Mouse (Mus musculus) lung, postnatal 0 days (tissue): ENCODE measurements at regions not wholly inside any gene's neighbourhood (a gene's known extent, or its start where the extent isn't known, plus 50 kb on each side); places are given as distances from the start of the nearest gene placed in this dataset.
A peak's percentile ranks its signal among the peaks of the same experiment; 100 is the strongest.

ENCODE experiments used
- ATAC-seq: fragments of 200-750 bp; cut with Nextera tagmentation; 2 replicates; pipeline ENCODE4 v1.8.0; 2017; ENCODE audit warnings: moderate library complexity
- DNase-seq: peaks from one replicate; pipeline ENCODE4 v3.0.0-alpha.2; 2016; ENCODE audit warnings: low spot score
- H3K27ac ChIP-seq: fragments of 300-500 bp; sonication (generic); 2 replicates; pipeline ENCODE4 v1.5.1; 2014; ENCODE audit warnings: antibody characterized with exemption, mild to moderate bottlenecking, low read length, mixed read lengths
- H3K27me3 ChIP-seq: fragments of 300-500 bp; sonication (generic); replicated peaks from 2 replicates; pipeline ENCODE4 v1.6.1; 2014; ENCODE audit warnings: low read length, mixed read lengths; ENCODE audit not compliant: insufficient read depth
- H3K36me3 ChIP-seq: fragments of 300-500 bp; sonication (generic); 2 replicates; pipeline ENCODE4 v1.6.1; 2014; ENCODE audit warnings: low read length, mixed read lengths; ENCODE audit not compliant: insufficient read depth
- H3K4me1 ChIP-seq: fragments of 300-500 bp; sonication (generic); 2 replicates; pipeline ENCODE4 v1.6.1; 2014; ENCODE audit warnings: antibody characterized with exemption, low read depth, low read length, mixed read lengths; ENCODE audit not compliant: insufficient read depth
- H3K4me2 ChIP-seq: fragments of 300-500 bp; sonication (generic); replicated peaks from 2 replicates; pipeline ENCODE4 v1.6.1; 2014; ENCODE audit warnings: low read depth, mild to moderate bottlenecking, low read length, moderate library complexity, mixed read lengths
- H3K4me3 ChIP-seq: fragments of 300-500 bp; sonication (generic); 2 replicates; pipeline ENCODE4 v1.5.1; 2014; ENCODE audit warnings: low read depth, low read length
- H3K9ac ChIP-seq: fragments of 300-500 bp; sonication (generic); replicated peaks from 2 replicates; pipeline ENCODE4 v1.6.1; 2014; ENCODE audit warnings: low read depth, mild to moderate bottlenecking
- H3K9me3 ChIP-seq: fragments of 300-500 bp; sonication (generic); 2 replicates; pipeline ENCODE4 v1.6.1; 2016; ENCODE audit warnings: low read length, mixed read lengths
- CTCF ChIP-seq: IDR thresholded peaks from 2 replicates; pipeline ENCODE4 v1.5.1; 2016; ENCODE audit warnings: antibody characterized with exemption, mild to moderate bottlenecking
- EP300 ChIP-seq: IDR thresholded peaks from 2 replicates; pipeline ENCODE4 v1.6.1; 2016; ENCODE audit warnings: antibody characterized with exemption, mild to moderate bottlenecking, control low read depth
- WGBS: fragments of 180-500 bp; shearing (Covaris S2); extraction: QIAGEN DNeasy Blood & Tissue Kit; methylation state at CpG from one replicate; pipeline ENCODE4 v1.1.7; 2014; 5-methylcytosine and 5-hydroxymethylcytosine counted together

GRCm38 (mm10) chr11:84760622-84761196 is 58.6 kb downstream of the Mrm1 start:
- no peak for DNase-seq
- no peak overlapping the region for H3K4me3 ChIP-seq
- no peak for ATAC-seq
- 12% methylated on average over 15 of the region's 15 CpGs for WGBS
- no peaks in the 10 kb centered on the region for H3K27me3 ChIP-seq
- H3K4me2 ChIP-seq: no peak overlapping the region
- H3K27ac ChIP-seq: no peak overlapping the region
- no peak overlapping the region for H3K9ac ChIP-seq
- no peaks in the 10 kb centered on the region for H3K4me1 ChIP-seq
- no peaks in the 10 kb centered on the region for H3K9me3 ChIP-seq
- no peak for TF ChIP-seq EP300
- TF ChIP-seq CTCF: no peak
- no peaks in the 10 kb centered on the region for H3K36me3 ChIP-seq

- no peak overlapping the region for H3K4me2 ChIP-seq
- DNase-seq (no peak), ATAC-seq (no peak)
- no peaks in the 10 kb centered on the region for H3K36me3 ChIP-seq
- TF ChIP-seq CTCF: no peak
- no peaks in the 10 kb centered on the region for H3K9me3 ChIP-seq
- no peak overlapping the region for H3K27ac ChIP-seq
- no peak overlapping the region for H3K4me3 ChIP-seq
- H3K27me3 ChIP-seq: no peaks in the 10 kb centered on the region
- no peak overlapping the region for H3K9ac ChIP-seq
- H3K4me1 ChIP-seq: no peaks in the 10 kb centered on the region
- WGBS: 71% methylated on average over 5 of the region's 5 CpGs
Observed at GRCm38 (mm10) chr11:84759478-84759986, 59.8 kb downstream of the Mrm1 start.

GRCm38 (mm10) chr11:84752007-84752406 is 67.3 kb downstream of the Mrm1 start:
- H3K36me3 ChIP-seq: no peaks in the 10 kb centered on the region
- 75% methylated on average over 6 of the region's 6 CpGs for WGBS
- H3K27me3 ChIP-seq: no peaks in the 10 kb centered on the region
- ATAC-seq (no peak), DNase-seq (peak; percentile 7)
- H3K4me2 ChIP-seq: no peak overlapping the region
- TF ChIP-seq EP300: no peak
- peak; percentile 39 for TF ChIP-seq CTCF
- H3K9me3 ChIP-seq: no peaks in the 10 kb centered on the region
- no peak overlapping the region for H3K4me3 ChIP-seq
- H3K27ac ChIP-seq: no peak overlapping the region
- no peaks in the 10 kb centered on the region for H3K4me1 ChIP-seq
- no peak overlapping the region for H3K9ac ChIP-seq

GRCm38 (mm10) chr11:84749490-84750349 is 69.6 kb downstream of the Mrm1 start:
- H3K9ac ChIP-seq: no peak overlapping the region
- H3K4me3 ChIP-seq: no peak overlapping the region
- 32% methylated on average over 12 of the region's 12 CpGs for WGBS
- no peaks in the 10 kb centered on the region for H3K36me3 ChIP-seq
- no peaks in the 10 kb centered on the region for H3K27me3 ChIP-seq
- H3K4me1 ChIP-seq: no peaks in the 10 kb centered on the region
- H3K4me2 ChIP-seq: no peak overlapping the region
- ATAC-seq (no peak), DNase-seq (no peak)
- TF ChIP-seq EP300 (no peak), CTCF (no peak)
- no peak overlapping the region for H3K27ac ChIP-seq
- H3K9me3 ChIP-seq: no peaks in the 10 kb centered on the region

- no peak for DNase-seq
- no peak for ATAC-seq
- Histone ChIP-seq H3K9me3 (no peaks in the 10 kb centered on the region), H3K9ac (no peak overlapping the region), H3K36me3 (no peaks in the 10 kb centered on the region), H3K27me3 (no peaks in the 10 kb centered on the region), H3K4me2 (no peak overlapping the region), H3K27ac (no peak overlapping the region), H3K4me3 (no peak overlapping the region), H3K4me1 (no peaks in the 10 kb centered on the region)
- WGBS: 11% methylated on average over 17 of the region's 17 CpGs
- no peak for TF ChIP-seq CTCF
- TF ChIP-seq EP300: no peak
Observed at GRCm38 (mm10) chr11:84738769-84739589, 80.3 kb downstream of the Mrm1 start.

- H3K27ac ChIP-seq: no peak overlapping the region
- no peaks in the 10 kb centered on the region for H3K27me3 ChIP-seq
- ATAC-seq (no peak), DNase-seq (no peak)
- TF ChIP-seq CTCF (no peak), EP300 (no peak)
- H3K4me2 ChIP-seq: no peak overlapping the region
- H3K9me3 ChIP-seq: no peaks in the 10 kb centered on the region
- no peaks in the 10 kb centered on the region for H3K36me3 ChIP-seq
- no peaks in the 10 kb centered on the region for H3K4me1 ChIP-seq
- H3K9ac ChIP-seq: no peak overlapping the region
- 41% methylated on average over 3 of the region's 3 CpGs for WGBS
- no peak overlapping the region for H3K4me3 ChIP-seq
Observed at GRCm38 (mm10) chr11:84738128-84738527, 81.2 kb downstream of the Mrm1 start.
